Mouse (Mus musculus) liver, embryonic 11.5 days (tissue): Measurements from ENCODE around the gene Ap5z1. TPM values are rescaled to one million over a fixed set of nuclear protein-coding genes. Genes with fewer than 3 reads are reported as not detected.

Experiments
- ATAC-seq: fragments of 200-750 bp; cut with Nextera tagmentation; replicated peaks from 2 replicates; pipeline ENCODE4 v1.8.0; 2017; ENCODE audit warnings: moderate number of reproducible peaks, mild to moderate bottlenecking, moderate TSS enrichment, moderate library complexity; ENCODE audit not compliant: low FRiP score
- DNase-seq: peaks from one replicate; pipeline ENCODE4 v3.0.0-alpha.2; 2017; ENCODE audit warnings: low spot score
- H3K27ac ChIP-seq: fragments of 300-500 bp; sonication (generic); 2 replicates; pipeline ENCODE4 v1.5.1; 2014; ENCODE audit warnings: mild to moderate bottlenecking, low read depth, low read length, control low read depth
- H3K27me3 ChIP-seq: fragments of 300-500 bp; sonication (generic); replicated peaks from 2 replicates; pipeline ENCODE4 v1.6.1; 2014; ENCODE audit warnings: low read length, mixed read lengths; ENCODE audit not compliant: control insufficient read depth, insufficient read depth
- H3K36me3 ChIP-seq: fragments of 300-500 bp; sonication (generic); 2 replicates; pipeline ENCODE4 v1.6.1; 2014; ENCODE audit warnings: mild to moderate bottlenecking, low read length, moderate library complexity, mixed read lengths; ENCODE audit not compliant: control insufficient read depth, insufficient read depth
- H3K4me1 ChIP-seq: fragments of 300-500 bp; sonication (generic); replicated peaks from 2 replicates; pipeline ENCODE4 v1.6.1; 2014; ENCODE audit warnings: low read length, mixed read lengths; ENCODE audit not compliant: control insufficient read depth, insufficient read depth
- H3K4me2 ChIP-seq: fragments of 300-500 bp; sonication (generic); 2 replicates; pipeline ENCODE4 v1.6.1; 2014; ENCODE audit warnings: mild to moderate bottlenecking, control low read depth, moderate library complexity
- H3K4me3 ChIP-seq: fragments of 300-500 bp; sonication (generic); 2 replicates; pipeline ENCODE4 v1.5.1; 2014; ENCODE audit warnings: low read depth, low read length, control low read depth
- H3K9ac ChIP-seq: fragments of 300-500 bp; sonication (generic); 2 replicates; pipeline ENCODE4 v1.6.1; 2014; ENCODE audit warnings: low read depth, low read length, control low read depth
- H3K9me3 ChIP-seq: fragments of 300-500 bp; sonication (generic); 2 replicates; pipeline ENCODE4 v1.6.1; 2016; ENCODE audit warnings: low read length, inconsistent platforms, mixed read lengths; ENCODE audit not compliant: control insufficient read depth
- WGBS: fragments of 180-500 bp; shearing (Covaris S2); extraction: QIAGEN DNeasy Blood & Tissue Kit; methylation state at CpG from one replicate; pipeline ENCODE4 v1.1.7; 2014; 5-methylcytosine and 5-hydroxymethylcytosine counted together
- polyA plus RNA-seq: library from polyadenylated mRNA; unstranded; fragments of >200 nt; fragmentation: Nextera tagmentation; extraction: Ambion mirVana; gene quantifications from 2 replicates; pipeline ENCODE4 v1.2.1, GENCODE M21; 2014

Gene Ap5z1
- polyA plus RNA-seq, 1 experiment from 2014 or later, result 11.7 TPM

- no peak overlapping the region for H3K9ac ChIP-seq
- H3K4me3 ChIP-seq, result no peak overlapping the region
- H3K27ac ChIP-seq, result no peak overlapping the region
- peaks cover 32% of the 10 kb centered on the region for H3K36me3 ChIP-seq
- peaks cover 9% of the 10 kb centered on the region for H3K4me1 ChIP-seq
- no peaks in the 10 kb centered on the region for H3K27me3 ChIP-seq
- no peak overlapping the region for H3K4me2 ChIP-seq
- H3K9me3 ChIP-seq, result no peaks in the 10 kb centered on the region
- ATAC-seq (no peak), DNase-seq (no peak)
- 60% methylated on average over 15 of the region's 15 CpGs for WGBS
Observed at GRCm38 (mm10) chr5:142456318-142456717, 7.4 kb upstream of the Ap5z1 start.

GRCm38 (mm10) chr5:142457345-142457744 is 6.4 kb upstream of the Ap5z1 start:
- Histone ChIP-seq H3K4me2 (no peak overlapping the region), H3K4me3 (no peak overlapping the region), H3K27ac (peak overlapping the region; percentile 48; the same call in 1 of the 2 replicates), H3K27me3 (no peaks in the 10 kb centered on the region), H3K9ac (peak overlapping the region; percentile 30; the same call in 1 of the 2 replicates), H3K36me3 (peaks cover 33% of the 10 kb centered on the region), H3K4me1 (peaks cover 9% of the 10 kb centered on the region), H3K9me3 (no peaks in the 10 kb centered on the region)
- ATAC-seq (no peak), DNase-seq (no peak)
- 37% methylated on average over 10 of the region's 10 CpGs for WGBS

GRCm38 (mm10) chr5:142458791-142459557 is 4.8 kb upstream of the Ap5z1 start:
- DNase-seq (no peak), ATAC-seq (no peak)
- Histone ChIP-seq H3K27me3 (no peaks in the 10 kb centered on the region), H3K36me3 (peaks cover 26% of the 10 kb centered on the region), H3K4me3 (no peak overlapping the region), H3K9ac (no peak overlapping the region), H3K9me3 (no peaks in the 10 kb centered on the region), H3K4me2 (no peak overlapping the region), H3K27ac (no peak overlapping the region), H3K4me1 (peaks cover 13% of the 10 kb centered on the region)
- 86% methylated on average over 17 of the region's 17 CpGs for WGBS

- Histone ChIP-seq H3K27me3 (no peaks in the 10 kb centered on the region), H3K36me3 (peaks cover 26% of the 10 kb centered on the region), H3K4me2 (no peak overlapping the region), H3K9ac (no peak overlapping the region), H3K9me3 (no peaks in the 10 kb centered on the region), H3K4me1 (peaks cover 16% of the 10 kb centered on the region), H3K27ac (no peak overlapping the region), H3K4me3 (no peak overlapping the region)
- 82% methylated on average over 5 of the region's 5 CpGs for WGBS
- DNase-seq, result no peak
- ATAC-seq, result no peak
Observed at GRCm38 (mm10) chr5:142459834-142460233, 3.9 kb upstream of the Ap5z1 start.

GRCm38 (mm10) chr5:142461942-142462640 is 1.7 kb upstream of the Ap5z1 start:
- Histone ChIP-seq H3K27me3 (no peaks in the 10 kb centered on the region), H3K9ac (no peak overlapping the region), H3K4me3 (no peak overlapping the region), H3K36me3 (peaks cover 14% of the 10 kb centered on the region; the same call in 1 of the 2 replicates), H3K4me2 (no peak overlapping the region), H3K27ac (no peak overlapping the region), H3K9me3 (no peaks in the 10 kb centered on the region), H3K4me1 (peaks cover 13% of the 10 kb centered on the region)
- ATAC-seq, result no peak
- 98% methylated on average over 7 of the region's 7 CpGs for WGBS
- DNase-seq, result no peak

GRCm38 (mm10) chr5:142462641-142462948 is 1.1 kb upstream of the Ap5z1 start:
- WGBS, result 96% methylated on average over 2 of the region's 2 CpGs
- H3K27me3 ChIP-seq, result no peaks in the 10 kb centered on the region
- DNase-seq (no peak), ATAC-seq (no peak)
- H3K4me3 ChIP-seq, result no peak overlapping the region
- peaks cover 9% of the 10 kb centered on the region for H3K4me1 ChIP-seq
- H3K9me3 ChIP-seq, result no peaks in the 10 kb centered on the region
- no peak overlapping the region for H3K9ac ChIP-seq
- peaks cover 9% of the 10 kb centered on the region; the same call in 1 of the 2 replicates for H3K36me3 ChIP-seq
- no peak overlapping the region for H3K4me2 ChIP-seq
- no peak overlapping the region for H3K27ac ChIP-seq

- Histone ChIP-seq H3K4me1 (peaks cover 9% of the 10 kb centered on the region), H3K36me3 (peaks cover 9% of the 10 kb centered on the region; the same call in 1 of the 2 replicates), H3K9me3 (no peaks in the 10 kb centered on the region), H3K9ac (peak overlapping the region; percentile 78), H3K4me3 (peak overlapping the region; percentile 84), H3K27ac (peak overlapping the region; percentile 84), H3K27me3 (no peaks in the 10 kb centered on the region), H3K4me2 (peak overlapping the region; percentile 83)
- ATAC-seq (no peak), DNase-seq (no peak)
- 82% methylated on average over 6 of the region's 6 CpGs for WGBS
Observed at GRCm38 (mm10) chr5:142463011-142463410, 733 bp upstream of the Ap5z1 start.

GRCm38 (mm10) chr5:142468375-142468774 is 4.6 kb downstream of the Ap5z1 start:
- no peaks in the 10 kb centered on the region for H3K27me3 ChIP-seq
- no peaks in the 10 kb centered on the region for H3K9me3 ChIP-seq
- peaks cover 13% of the 10 kb centered on the region; the same call in 1 of the 2 replicates for H3K36me3 ChIP-seq
- no peak overlapping the region for H3K4me2 ChIP-seq
- 93% methylated on average over 13 of the region's 13 CpGs for WGBS
- peaks cover 6% of the 10 kb centered on the region for H3K4me1 ChIP-seq
- H3K27ac ChIP-seq, result no peak overlapping the region
- DNase-seq (no peak), ATAC-seq (no peak)
- H3K4me3 ChIP-seq, result no peak overlapping the region
- H3K9ac ChIP-seq, result no peak overlapping the region
